Mouse (Mus musculus) heart, adult 2 months (tissue): ENCODE measurements at regions not wholly inside any gene's neighbourhood (a gene's known extent, or its start where the extent isn't known, plus 50 kb on each side); places are given as distances from the start of the nearest gene placed in this dataset.
"Not testable (repeated sequence)": the region's sequence is repeated elsewhere in the genome, so short reads cannot be mapped to it uniquely, and the experiment has no call there.

Experiments used
- CTCF ChIP-seq: fragments of 200-600 bp; IDR thresholded peaks from 2 replicates; pipeline ENCODE4 v1.8.1; 2022; ENCODE audit warnings: antibody characterized with exemption, mild to moderate bottlenecking, moderate library complexity
- EP300 ChIP-seq: fragments of 200-500 bp; IDR thresholded peaks from 2 replicates; pipeline ENCODE4 v1.6.1; 2011; ENCODE audit warnings: low read depth, low read length, control low read depth; ENCODE audit not compliant: insufficient read depth

- TF ChIP-seq CTCF, EP300: not testable (repeated sequence)
Observed at GRCm38 (mm10) chr5:118492522-118492921, 68.0 kb upstream of the Med13l start.
